Comparison of ENCODE assay signal across 12 mouse cellular contexts in genomic region chr1:91618527-91619135, GRCm38 (mm10).
A peak's percentile ranks its signal among the peaks of the same experiment; 100 is the strongest.
DNase-seq lines count a peak whose midpoint lies in the region; ATAC-seq and TF ChIP-seq lines count a peak whose summit lies in the region.
"Had no signal": no experiment of that assay in that cellular context is flagged by ENCODE, and none has a peak within 500 bp of the region (broad histone marks: within the 10 kb centered on the region; RNA-seq: fewer than 3 reads in every experiment).

No protein-coding gene starts in this region.

- H3K9me3 ChIP-seq in midbrain, postnatal 0 days (ENCODE audit: low read length) = no peaks in the 10 kb centered on the region
- H3K9me3 ChIP-seq in midbrain, embryonic 15.5 days = no peaks in the 10 kb centered on the region

- H3K4me2 ChIP-seq in midbrain, postnatal 0 days (ENCODE audit: low read depth, low read length, poor library complexity, severe bottlenecking) = no peak overlapping the region
- H3K4me2 ChIP-seq in midbrain, embryonic 15.5 days = no peak overlapping the region

- no peak for ATAC-seq in midbrain, postnatal 0 days (ENCODE audit: low FRiP score)
- no peak for ATAC-seq in midbrain, embryonic 15.5 days (replicated peaks)
- no peak for ATAC-seq in megakaryocyte progenitor cell, adult 5-6 weeks (replicated peaks; ENCODE audit: poor library complexity)
- ATAC-seq: forebrain, postnatal 0 days; intestine, embryonic 16.5 days had no signal

- H3K27ac ChIP-seq in midbrain, postnatal 0 days (ENCODE audit: low read depth, low read length) = no peak overlapping the region
- no peak overlapping the region for H3K27ac ChIP-seq in midbrain, embryonic 15.5 days

- WGBS in midbrain, postnatal 0 days = 71% methylated on average over 14 of the region's 14 CpGs
- WGBS in midbrain, embryonic 15.5 days = 80% methylated on average over 14 of the region's 14 CpGs

- H3K36me3 ChIP-seq in midbrain, postnatal 0 days (ENCODE audit: insufficient read depth, low read length) = no peaks in the 10 kb centered on the region
- no peaks in the 10 kb centered on the region for H3K36me3 ChIP-seq in midbrain, embryonic 15.5 days (replicated peaks)

- peak; percentile 76 for DNase-seq in cerebellum, postnatal 10 days
- DNase-seq in cerebellum, postnatal 36 days = no peak
- DNase-seq in midbrain, postnatal 0 days (ENCODE audit: low spot score) = peak; percentile 19
- peak; percentile 23 to 46 for DNase-seq in kidney, postnatal 36 days
- peak; percentile 29 for DNase-seq in lung, postnatal 10 days
- DNase-seq in spleen, postnatal 14 days (ENCODE audit: low spot score in 2 of 2) = no peak
- DNase-seq: forebrain, postnatal 0 days; heart, adult 11 months; thymus, postnatal 25 days had no signal

- H3K4me3 ChIP-seq in midbrain, postnatal 0 days (ENCODE audit: low read depth, low read length) = no peak overlapping the region
- H3K4me3 ChIP-seq in midbrain, embryonic 15.5 days = no peak overlapping the region

- H3K27me3 ChIP-seq in midbrain, postnatal 0 days (ENCODE audit: insufficient read depth, low read length) = no peaks in the 10 kb centered on the region
- H3K27me3 ChIP-seq in midbrain, embryonic 15.5 days (replicated peaks) = no peaks in the 10 kb centered on the region

- TF ChIP-seq CTCF in midbrain, postnatal 0 days (IDR thresholded peaks at IDR 0.05) = no peak

- H3K9ac ChIP-seq in midbrain, postnatal 0 days (replicated peaks; ENCODE audit: low read length, poor library complexity, severe bottlenecking) = no peak overlapping the region
- H3K9ac ChIP-seq in midbrain, embryonic 15.5 days = no peak overlapping the region
- H3K9ac ChIP-seq: forebrain, postnatal 0 days had no signal

- no peaks in the 10 kb centered on the region for H3K4me1 ChIP-seq in midbrain, postnatal 0 days (ENCODE audit: insufficient read depth, low read length)
- no peaks in the 10 kb centered on the region for H3K4me1 ChIP-seq in midbrain, embryonic 15.5 days

Comparison
In these comparisons a context has a peak if more than half of its experiments do, and no peak if none do; other contexts are left out.
1. DNase-seq: peak in cerebellum, postnatal 10 days (2 of 2), midbrain, postnatal 0 days (single experiment), kidney, postnatal 36 days (2 of 2) and lung, postnatal 10 days (single experiment); none in cerebellum, postnatal 36 days (0 of 2) and spleen, postnatal 14 days (0 of 2).